Mouse (Mus musculus) embryonic facial prominence, embryonic 15.5 days (tissue): ENCODE results near the gene Gm28051. TPM values are rescaled to one million over a fixed set of nuclear protein-coding genes. Genes with fewer than 3 reads are reported as not detected.

Source experiments
- ATAC-seq: fragments of 200-750 bp; cut with Nextera tagmentation; 2 replicates; pipeline ENCODE4 v1.8.0; 2017; ENCODE audit warnings: low read depth, moderate TSS enrichment; ENCODE audit not compliant: insufficient number of reproducible peaks, low FRiP score, low TSS enrichment
- H3K27ac ChIP-seq: fragments of 300-500 bp; sonication (generic); replicated peaks from 2 replicates; pipeline ENCODE4 v1.5.1; 2015; ENCODE audit warnings: mild to moderate bottlenecking, inconsistent platforms
- H3K27me3 ChIP-seq: fragments of 300-500 bp; sonication (generic); 2 replicates; pipeline ENCODE4 v1.6.1; 2015; ENCODE audit warnings: inconsistent platforms
- H3K36me3 ChIP-seq: fragments of 300-500 bp; sonication (generic); 2 replicates; pipeline ENCODE4 v1.6.1; 2015; ENCODE audit warnings: mild to moderate bottlenecking, inconsistent platforms
- H3K4me1 ChIP-seq: fragments of 300-500 bp; sonication (generic); 2 replicates; pipeline ENCODE4 v1.6.1; 2015; ENCODE audit warnings: inconsistent platforms
- H3K4me2 ChIP-seq: fragments of 300-500 bp; sonication (generic); replicated peaks from 2 replicates; pipeline ENCODE4 v1.6.1; 2015; ENCODE audit warnings: mild to moderate bottlenecking, inconsistent platforms
- H3K4me3 ChIP-seq: fragments of 300-500 bp; sonication (generic); replicated peaks from 2 replicates; pipeline ENCODE4 v1.5.1; 2015; ENCODE audit warnings: mild to moderate bottlenecking, inconsistent platforms
- H3K9ac ChIP-seq: fragments of 300-500 bp; sonication (generic); 2 replicates; pipeline ENCODE4 v1.6.1; 2015; ENCODE audit warnings: inconsistent platforms
- H3K9me3 ChIP-seq: fragments of 300-500 bp; sonication (generic); replicated peaks from 2 replicates; pipeline ENCODE4 v1.6.1; 2016; ENCODE audit warnings: inconsistent platforms
- WGBS: fragments of 180-500 bp; shearing (Covaris S2); methylation state at CpG from one replicate; pipeline ENCODE4 v1.1.7; 2015; 5-methylcytosine and 5-hydroxymethylcytosine counted together
- polyA plus RNA-seq: library from polyadenylated mRNA; unstranded; fragments of >200 nt; fragmentation: Nextera tagmentation; extraction: Ambion mirVana; gene quantifications from 2 replicates; pipeline ENCODE4 v1.2.1, GENCODE M21; 2015

The Gm28051 gene
- polyA plus RNA-seq, 1 experiment from 2014 or later: not detected

DNA sequence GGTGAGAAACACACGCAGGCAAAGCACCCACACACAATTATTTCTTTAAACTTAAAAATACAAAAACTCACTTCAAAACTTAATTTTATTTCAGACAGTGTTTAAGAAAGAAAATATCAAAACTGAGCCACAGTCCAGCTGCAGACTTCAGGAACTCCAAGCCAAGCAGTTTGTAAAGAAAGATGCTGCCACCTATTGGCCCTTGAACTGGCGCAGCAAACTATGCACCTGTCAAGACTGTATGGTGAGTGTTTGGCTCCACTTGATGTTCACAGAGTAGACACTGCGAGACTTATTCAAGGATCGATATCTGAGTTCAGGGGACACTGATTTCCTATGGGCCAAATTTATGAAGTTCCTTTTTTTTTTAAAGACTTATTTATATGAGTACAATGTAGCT, 11.4 kb upstream of the Gm28051 start:
- no peak overlapping the region for H3K4me3 ChIP-seq
- no peaks in the 10 kb centered on the region for H3K27me3 ChIP-seq
- WGBS: 91% methylated on average over 4 of the region's 4 CpGs
- H3K4me1 ChIP-seq: no peaks in the 10 kb centered on the region
- no peak overlapping the region for H3K27ac ChIP-seq
- H3K9me3 ChIP-seq: no peaks in the 10 kb centered on the region
- H3K4me2 ChIP-seq: no peak overlapping the region
- no peak overlapping the region for H3K9ac ChIP-seq
- H3K36me3 ChIP-seq: peaks cover 75% of the 10 kb centered on the region
- no peak for ATAC-seq

DNA sequence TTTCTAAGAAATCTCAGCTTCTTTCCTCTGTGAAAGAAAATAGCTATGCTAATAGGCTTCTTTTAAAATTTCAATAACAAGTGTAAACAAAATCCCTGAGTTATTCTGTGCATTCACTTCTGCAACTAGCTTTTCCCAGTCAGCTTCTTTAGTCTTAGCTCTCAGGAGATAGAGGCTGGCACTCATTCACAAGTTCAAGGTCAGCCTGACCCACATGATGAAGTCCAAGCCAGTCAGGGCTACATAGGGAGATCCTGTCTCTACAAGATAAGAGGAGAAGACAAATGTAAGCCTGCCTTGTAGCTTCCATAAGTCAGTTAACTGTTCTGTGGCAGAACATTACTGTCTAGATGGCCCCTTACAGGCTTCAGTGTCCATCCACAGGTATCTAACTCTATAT, 6.1 kb upstream of the Gm28051 start:
- Histone ChIP-seq H3K9ac (no peak overlapping the region), H3K4me2 (no peak overlapping the region), H3K9me3 (no peaks in the 10 kb centered on the region), H3K36me3 (peaks cover 31% of the 10 kb centered on the region), H3K4me3 (no peak overlapping the region), H3K4me1 (peaks cover 9% of the 10 kb centered on the region), H3K27me3 (no peaks in the 10 kb centered on the region), H3K27ac (no peak overlapping the region)
- ATAC-seq: no peak

DNA sequence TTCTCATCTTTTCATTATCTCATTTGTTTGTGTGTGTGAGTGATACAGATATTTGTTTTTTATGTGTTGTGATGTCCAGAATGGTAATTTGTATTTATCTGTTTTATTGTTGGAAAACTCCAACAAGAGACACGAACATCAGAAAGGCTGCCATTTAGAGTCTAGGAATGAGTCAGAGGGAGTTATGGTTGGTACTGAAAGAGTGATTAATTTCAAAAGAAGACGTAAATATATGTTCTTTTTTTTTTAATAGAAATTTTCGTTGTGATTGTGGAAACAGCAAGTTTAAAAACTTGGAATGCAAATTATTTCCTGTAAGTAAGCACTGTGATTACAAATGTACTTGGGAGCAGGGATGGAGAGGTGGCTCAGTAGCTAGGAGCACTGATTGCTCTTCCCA, 4.1 kb upstream of the Gm28051 start:
- Histone ChIP-seq H3K36me3 (peaks cover 13% of the 10 kb centered on the region), H3K4me3 (no peak overlapping the region), H3K9ac (no peak overlapping the region), H3K9me3 (no peaks in the 10 kb centered on the region), H3K27me3 (no peaks in the 10 kb centered on the region), H3K27ac (no peak overlapping the region), H3K4me1 (peaks cover 17% of the 10 kb centered on the region), H3K4me2 (no peak overlapping the region)
- 86% methylated on average over 3 of the region's 3 CpGs for WGBS
- ATAC-seq: no peak

DNA sequence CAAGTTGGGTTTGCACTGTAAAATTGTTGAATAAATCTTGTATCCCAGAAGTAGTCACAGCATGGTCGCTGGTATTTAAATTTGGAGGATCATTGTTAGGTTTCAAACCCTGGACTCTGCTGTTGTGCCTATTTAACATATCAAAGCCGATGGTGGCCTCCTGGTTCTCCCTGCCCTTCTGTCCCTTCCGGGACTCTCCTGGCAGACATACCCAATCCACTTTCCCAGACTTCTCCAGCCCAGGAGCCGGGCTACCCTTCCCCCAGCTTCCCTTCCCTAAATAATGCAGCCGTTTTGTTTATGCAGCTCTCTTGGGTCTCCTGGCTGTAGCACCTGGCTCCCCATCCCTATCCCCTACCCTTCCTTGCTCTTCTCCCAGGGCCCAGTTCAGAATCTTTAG, 1.4 kb upstream of the Gm28051 start:
- Histone ChIP-seq H3K36me3 (0 out of 2 replicates have a peak, but pooled peaks cover 3% of the 10 kb centered on the region), H3K4me1 (peaks cover 23% of the 10 kb centered on the region), H3K9ac (peak overlapping the region; percentile 67), H3K4me2 (peak overlapping the region; percentile 68), H3K27ac (peak overlapping the region; percentile 17; the same call in 1 of the 2 replicates), H3K9me3 (no peaks in the 10 kb centered on the region), H3K27me3 (no peaks in the 10 kb centered on the region), H3K4me3 (peak overlapping the region; percentile 89)
- 6% methylated on average over 5 of the region's 5 CpGs for WGBS
- ATAC-seq: no peak

DNA sequence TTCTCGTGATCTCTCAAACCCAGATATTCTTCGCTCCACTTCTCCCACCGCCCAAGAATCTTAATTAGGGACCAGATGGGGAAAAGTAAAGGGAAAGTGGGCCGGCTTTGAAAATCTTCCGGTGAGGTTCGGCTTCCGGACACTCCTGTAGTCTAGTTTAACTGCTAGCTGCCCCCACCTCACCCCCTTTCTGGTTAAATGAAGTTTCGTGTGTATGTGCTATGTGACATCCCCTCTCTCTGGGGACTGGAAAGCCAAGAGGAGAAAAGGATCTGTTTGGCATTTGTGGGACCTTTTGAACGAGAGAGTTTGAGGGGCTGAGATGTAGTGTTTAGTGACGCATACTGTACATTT, 815 bp upstream of the Gm28051 start, which contains the start of gene Gm20604:
Gene Gm20604, minus strand, starts transcription at position 270 of the 354 bp plus-strand sequence.
- no peak for ATAC-seq
- Histone ChIP-seq H3K9me3 (no peaks in the 10 kb centered on the region), H3K4me2 (peak within 1 kb of the TSS; percentile 68), H3K9ac (peak within 1 kb of the TSS; percentile 68), H3K27me3 (no peaks in the 10 kb centered on the region), H3K36me3 (no peaks in the 10 kb centered on the region), H3K4me1 (peaks cover 23% of the 10 kb centered on the region), H3K27ac (peak within 1 kb of the TSS; percentile 93), H3K4me3 (peak within 1 kb of the TSS; percentile 89)
- WGBS: under 1% methylated on average over 10 of the region's 10 CpGs

DNA sequence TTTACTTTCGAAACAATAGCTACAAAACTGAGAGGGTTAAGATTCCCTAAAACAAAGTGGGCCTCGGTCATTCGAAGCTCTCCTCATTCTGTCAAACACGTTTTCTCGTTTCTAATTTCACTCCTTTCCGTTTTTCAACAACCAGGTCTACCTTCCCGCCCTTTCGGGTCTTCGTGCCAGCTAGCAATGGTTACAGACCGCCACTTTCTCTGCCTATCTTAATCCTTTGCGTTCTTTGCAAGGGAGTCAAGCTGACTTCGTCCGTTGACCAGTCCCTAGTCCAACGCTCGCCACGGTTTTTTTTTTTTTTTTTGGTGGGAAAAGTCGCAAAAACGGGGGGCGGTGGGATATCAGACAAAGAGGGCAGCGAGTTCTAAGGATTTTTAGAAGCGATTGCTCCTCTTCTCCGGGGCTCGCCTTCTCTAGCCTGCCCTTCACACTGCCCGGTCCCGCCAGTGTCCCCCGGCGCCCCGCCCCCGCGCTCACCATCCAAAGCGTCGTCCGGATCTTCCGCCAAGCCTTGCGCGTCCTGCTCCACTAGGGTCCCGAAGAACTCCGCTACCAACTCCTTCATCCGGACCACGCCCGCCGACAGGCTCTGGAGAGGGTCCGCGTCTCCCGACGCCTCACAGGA, 393 bp downstream of the Gm28051 start:
- Histone ChIP-seq H3K4me3 (peak overlapping the region; percentile 89), H3K36me3 (no peaks in the 10 kb centered on the region), H3K9ac (peak overlapping the region; percentile 68), H3K27ac (peak overlapping the region; percentile 93), H3K4me1 (peaks cover 23% of the 10 kb centered on the region), H3K27me3 (no peaks in the 10 kb centered on the region), H3K4me2 (peak overlapping the region; percentile 66), H3K9me3 (no peaks in the 10 kb centered on the region)
- WGBS: 1% methylated on average over 46 of the region's 46 CpGs
- ATAC-seq: peak; percentile 82; the same call in 1 of the 2 replicates

DNA sequence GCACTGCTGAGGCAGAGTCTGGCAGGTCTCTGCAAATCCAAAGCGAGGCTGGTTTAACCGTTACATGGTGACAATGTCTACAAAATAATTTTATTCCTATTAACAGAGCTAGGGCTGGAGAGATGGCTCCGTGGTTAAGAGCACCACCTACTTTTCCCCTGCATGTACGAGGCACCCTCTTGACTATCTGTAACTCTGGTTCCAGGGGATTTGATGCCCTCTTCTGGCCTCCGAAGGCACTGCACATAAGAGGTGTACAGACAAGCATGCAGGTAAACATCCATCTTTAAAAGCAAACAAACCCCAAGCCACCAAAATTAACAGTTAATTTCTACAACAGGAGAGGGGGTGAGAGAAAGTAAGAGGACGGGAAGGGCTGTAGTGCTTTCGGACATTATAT, 1.3 kb downstream of the Gm28051 start:
- Histone ChIP-seq H3K36me3 (no peaks in the 10 kb centered on the region), H3K9me3 (no peaks in the 10 kb centered on the region), H3K4me3 (peak overlapping the region; percentile 89), H3K9ac (no peak overlapping the region), H3K4me2 (peak overlapping the region; percentile 66), H3K27me3 (no peaks in the 10 kb centered on the region), H3K27ac (no peak overlapping the region), H3K4me1 (peaks cover 23% of the 10 kb centered on the region)
- 79% methylated on average over 7 of the region's 7 CpGs for WGBS
- ATAC-seq: no peak

DNA sequence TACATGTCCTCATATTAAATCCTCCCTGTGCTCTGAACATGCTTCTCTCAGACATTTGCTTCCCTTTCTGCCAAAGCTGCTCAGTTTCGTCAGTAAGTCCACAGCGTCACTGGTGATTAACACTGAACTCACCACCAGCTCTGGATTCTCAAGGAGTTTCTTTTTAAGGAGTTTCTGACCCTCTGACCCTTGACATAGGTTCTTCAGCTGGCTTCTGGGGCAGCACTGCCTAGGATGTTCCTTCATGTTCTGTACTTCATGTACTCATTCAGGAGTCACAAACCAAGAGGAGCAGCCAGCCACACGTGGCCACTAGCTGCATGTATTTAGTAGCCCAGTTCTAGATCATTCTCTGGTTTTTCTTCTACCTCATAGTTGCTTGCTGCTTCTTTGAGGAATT, 9.3 kb downstream of the Gm28051 start:
- Histone ChIP-seq H3K36me3 (0 out of 2 replicates have a peak, but pooled peaks cover 7% of the 10 kb centered on the region), H3K9ac (no peak overlapping the region), H3K27me3 (no peaks in the 10 kb centered on the region), H3K9me3 (no peaks in the 10 kb centered on the region), H3K4me1 (peaks cover 9% of the 10 kb centered on the region), H3K4me3 (no peak overlapping the region), H3K4me2 (no peak overlapping the region), H3K27ac (no peak overlapping the region)
- no peak for ATAC-seq
- WGBS: 83% methylated on average over 3 of the region's 3 CpGs

DNA sequence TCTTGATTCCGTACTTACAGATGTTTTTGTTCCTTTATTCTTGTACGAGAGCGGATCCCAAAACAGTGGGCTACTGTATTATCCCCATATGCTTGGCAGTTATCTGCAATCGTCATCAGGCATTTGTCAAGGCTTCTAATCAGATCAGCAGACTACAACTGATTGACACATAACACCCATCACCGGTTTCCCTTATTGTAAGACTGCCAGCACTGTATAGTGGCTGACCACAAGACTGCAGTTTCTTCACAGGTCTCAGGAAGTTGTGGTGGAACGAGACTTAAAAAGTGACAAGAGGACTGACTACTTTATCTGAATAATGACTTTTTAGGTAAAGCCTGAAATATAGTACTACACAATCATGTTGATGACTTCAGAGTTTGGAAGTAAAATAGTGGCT, 12.7 kb downstream of the Gm28051 start:
- Histone ChIP-seq H3K4me2 (peak overlapping the region; percentile 64), H3K9me3 (no peaks in the 10 kb centered on the region), H3K4me3 (peak overlapping the region; percentile 86; the same call in 1 of the 2 replicates), H3K27ac (no peak overlapping the region), H3K9ac (no peak overlapping the region), H3K4me1 (peaks cover 20% of the 10 kb centered on the region), H3K27me3 (no peaks in the 10 kb centered on the region), H3K36me3 (0 out of 2 replicates have a peak, but pooled peaks cover 11% of the 10 kb centered on the region)
- ATAC-seq: no peak
- 48% methylated on average over 6 of the region's 6 CpGs for WGBS

DNA sequence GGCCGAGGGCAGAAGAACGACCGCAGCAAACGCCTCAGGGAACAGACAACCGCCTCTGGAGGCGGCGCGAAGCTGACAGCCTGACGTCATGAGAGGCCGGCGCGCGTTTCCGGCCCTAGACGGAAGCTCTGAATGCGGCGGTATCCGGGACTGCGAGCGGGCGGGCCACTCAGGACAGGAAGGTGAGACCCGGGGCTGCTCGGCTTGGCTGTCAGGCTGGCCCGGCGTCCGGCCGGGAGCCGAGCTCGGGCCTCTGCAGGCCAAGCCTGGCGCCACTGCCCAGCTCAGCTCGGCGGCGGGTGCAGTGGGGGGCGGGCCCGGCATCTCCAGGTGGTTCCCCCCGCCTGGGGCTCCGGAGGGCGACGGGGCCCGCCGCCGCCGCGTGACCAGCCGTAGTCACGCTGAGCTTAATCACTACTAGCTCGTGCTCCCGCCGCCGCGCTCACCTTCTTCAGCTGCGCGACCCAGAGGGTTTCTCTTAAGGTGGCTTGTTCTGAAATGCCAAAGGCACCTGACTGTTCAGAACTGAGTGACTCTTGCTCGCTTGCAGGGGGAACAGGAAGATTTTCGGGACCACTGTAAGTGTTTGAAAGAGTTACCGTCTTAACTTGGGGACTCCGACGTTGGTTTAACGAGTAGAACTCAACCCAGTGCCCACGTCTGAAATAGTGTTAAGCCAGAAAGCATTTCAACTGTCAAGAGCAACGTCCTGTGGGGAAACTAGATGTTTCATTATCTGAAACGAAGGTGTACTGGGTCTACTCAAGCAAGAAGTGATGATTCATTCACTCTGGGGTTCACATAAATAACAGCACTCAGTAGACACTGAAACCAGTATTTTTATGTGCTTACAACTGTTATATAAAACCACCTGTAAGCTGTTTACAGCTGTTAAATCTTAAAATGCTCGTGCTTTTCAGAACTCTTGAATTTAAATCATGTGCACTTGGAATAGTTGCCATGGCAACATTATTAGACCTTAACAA, 13.7 kb downstream of the Gm28051 start, which contains the start of the genes Moap1 and Tmem251:
Gene Moap1, minus strand, starts transcription at position 73 of the 986 bp plus-strand sequence.
Gene Tmem251, plus strand, starts transcription at position 174 of the 986 bp plus-strand sequence.
- H3K4me3 ChIP-seq: peak within 1 kb of the TSS; percentile 86
- under 1% methylated on average over 63 of the region's 63 CpGs for WGBS
- ATAC-seq: peak; percentile 92

DNA sequence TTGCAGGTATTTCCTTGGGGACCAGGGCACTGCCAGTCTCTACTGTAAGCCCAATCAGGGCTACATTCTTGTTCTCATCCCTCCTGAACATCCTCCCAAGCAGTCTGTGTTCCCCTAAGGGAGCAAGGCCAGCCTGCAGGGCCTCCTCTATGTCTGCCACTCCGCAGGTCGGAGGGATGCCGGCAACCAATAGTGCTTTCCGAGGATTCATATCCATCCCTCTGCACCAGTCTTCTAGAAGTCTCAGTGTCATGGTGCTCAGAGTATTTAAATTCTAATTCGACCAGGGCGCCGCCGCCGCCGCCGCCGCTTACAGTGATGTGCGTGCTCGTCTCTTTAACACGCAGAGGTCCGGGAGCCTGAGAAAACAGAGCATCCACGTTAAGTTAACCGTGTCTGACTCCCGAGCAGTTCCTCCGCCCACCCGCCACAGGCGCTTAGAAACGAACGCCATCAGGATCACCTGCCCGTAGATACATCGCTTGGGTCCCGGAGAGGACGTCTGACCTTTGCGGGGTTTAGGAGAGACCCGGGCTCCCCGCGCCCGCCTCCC, 14.5 kb downstream of the Gm28051 start:
- ATAC-seq: peak; percentile 27; the same call in 1 of the 2 replicates
- H3K9ac ChIP-seq: peak overlapping the region; percentile 81
- H3K27me3 ChIP-seq: no peaks in the 10 kb centered on the region
- WGBS: under 1% methylated on average over 33 of the region's 33 CpGs
- peak overlapping the region; percentile 64 for H3K4me2 ChIP-seq
- no peaks in the 10 kb centered on the region for H3K9me3 ChIP-seq
- peak overlapping the region; percentile 90 for H3K27ac ChIP-seq
- H3K4me3 ChIP-seq: peak overlapping the region; percentile 86
- H3K4me1 ChIP-seq: peaks cover 20% of the 10 kb centered on the region
- 0 out of 2 replicates have a peak, but pooled peaks cover 7% of the 10 kb centered on the region for H3K36me3 ChIP-seq

More for the DNA sequence above, 13.7 kb downstream of the Gm28051 start, which contains the start of the genes Moap1 and Tmem251:
- Histone ChIP-seq H3K27ac (peak within 1 kb of the TSS; percentile 90), H3K9me3 (no peaks in the 10 kb centered on the region), H3K27me3 (no peaks in the 10 kb centered on the region), H3K4me2 (peak within 1 kb of the TSS; percentile 64), H3K4me1 (peaks cover 20% of the 10 kb centered on the region), H3K36me3 (0 out of 2 replicates have a peak, but pooled peaks cover 11% of the 10 kb centered on the region), H3K9ac (peak within 1 kb of the TSS; percentile 81)
